In genomic region chr8:66430639-66431038, GRCm38 (mm10) we compare ENCODE assay signal across 28 mouse cellular contexts. TPM values are rescaled to one million over a fixed set of nuclear protein-coding genes. Genes with fewer than 3 reads are reported as not detected.
DNase-seq lines count a peak whose midpoint lies in the region; ATAC-seq lines count a peak whose summit lies in the region.
"Had no signal": no experiment of that assay in that cellular context is flagged by ENCODE, and none has a peak within 500 bp of the region (broad histone marks: within the 10 kb centered on the region; RNA-seq: fewer than 3 reads in every experiment).

No protein-coding gene starts in this region.

- peak; percentile 86 for ATAC-seq in common myeloid progenitor, adult 5-6 weeks (replicated peaks; ENCODE audit: low read depth, poor library complexity, severe bottlenecking)
- ATAC-seq in hematopoietic stem cell, adult 5-6 weeks (replicated peaks in 1 of 2; ENCODE audit: insufficient read depth in 1 of 2, low FRiP score in 2 of 2, low TSS enrichment in 1 of 2, low read depth in 1 of 2, poor library complexity in 2 of 2, severe bottlenecking in 2 of 2): peak; percentile 84 to 93
- peak; percentile 85 for ATAC-seq in megakaryocyte progenitor cell, adult 5-6 weeks (replicated peaks; ENCODE audit: poor library complexity)
- ATAC-seq in heart, embryonic 12.5 days (ENCODE audit: insufficient number of reproducible peaks, low FRiP score): no peak
- ATAC-seq: activated CD4-positive, CD25-positive, alpha-beta regulatory T cell, adult 4 months; CD4-positive, CD25-positive, alpha-beta regulatory T cell, adult 4 months; forebrain, embryonic 15.5 days; forebrain, postnatal 0 days; Patski had no signal

- H3K4me2 ChIP-seq in heart, embryonic 12.5 days: no peak overlapping the region
- H3K4me2 ChIP-seq: embryonic facial prominence, embryonic 13.5 days; embryonic facial prominence, embryonic 15.5 days; forebrain, embryonic 12.5 days; forebrain, embryonic 15.5 days had no signal

- H3K9ac ChIP-seq in heart, embryonic 12.5 days: no peak overlapping the region
- H3K9ac ChIP-seq: embryonic facial prominence, embryonic 13.5 days; embryonic facial prominence, embryonic 15.5 days; forebrain, embryonic 12.5 days; forebrain, embryonic 15.5 days; forebrain, postnatal 0 days had no signal

- no peaks in the 10 kb centered on the region; the same call in 1 of the 2 replicates for H3K4me1 ChIP-seq in heart, embryonic 12.5 days (replicated peaks)
- H3K4me1 ChIP-seq: embryonic facial prominence, embryonic 13.5 days; embryonic facial prominence, embryonic 15.5 days; forebrain, embryonic 10.5 days; forebrain, embryonic 12.5 days; forebrain, embryonic 15.5 days had no signal

- H3K9me3 ChIP-seq in heart, embryonic 12.5 days (replicated peaks): no peaks in the 10 kb centered on the region
- H3K9me3 ChIP-seq: embryonic facial prominence, embryonic 13.5 days; embryonic facial prominence, embryonic 15.5 days; forebrain, embryonic 10.5 days; forebrain, embryonic 12.5 days; forebrain, embryonic 15.5 days; G1E had no signal

- no peaks in the 10 kb centered on the region for H3K27me3 ChIP-seq in heart, embryonic 12.5 days (replicated peaks)
- H3K27me3 ChIP-seq: CH12.LX; embryonic facial prominence, embryonic 13.5 days; embryonic facial prominence, embryonic 15.5 days; forebrain, embryonic 12.5 days; forebrain, embryonic 15.5 days had no signal

- WGBS in heart, embryonic 12.5 days: 36% methylated on average over 2 of the region's 2 CpGs

- no peak overlapping the region for H3K4me3 ChIP-seq in heart, embryonic 12.5 days
- H3K4me3 ChIP-seq: embryonic facial prominence, embryonic 13.5 days; embryonic facial prominence, embryonic 15.5 days; erythroblast, embryonic 14.5 days; forebrain, embryonic 10.5 days; forebrain, embryonic 12.5 days; forebrain, embryonic 15.5 days had no signal

- no peaks in the 10 kb centered on the region for H3K36me3 ChIP-seq in heart, embryonic 12.5 days
- H3K36me3 ChIP-seq: embryonic facial prominence, embryonic 13.5 days; embryonic facial prominence, embryonic 15.5 days; forebrain, embryonic 10.5 days; forebrain, embryonic 12.5 days; forebrain, embryonic 15.5 days; G1E had no signal

- H3K27ac ChIP-seq in heart, embryonic 12.5 days (ENCODE audit: poor library complexity, severe bottlenecking): no peak overlapping the region
- H3K27ac ChIP-seq: embryonic facial prominence, embryonic 13.5 days; embryonic facial prominence, embryonic 15.5 days; forebrain, embryonic 10.5 days; forebrain, embryonic 12.5 days; forebrain, embryonic 15.5 days had no signal

- DNase-seq in retina, postnatal 1 day: no peak
- DNase-seq in urinary bladder, postnatal 10 days (ENCODE audit: low spot score): no peak
- DNase-seq: adrenal gland, adult 8-10 months; adrenal gland, postnatal 14 days; adrenal gland, postnatal 36 days; B cell, adult 2 months; cerebellum, adult 11-12 months; cerebellum, adult 2 months; cerebellum, adult 9-10 months; cerebellum, postnatal 10 days; cerebellum, postnatal 25 days; embryo, embryonic 11 days; forebrain, postnatal 0 days had no signal

RNA-seq across cellular contexts. Expression of gene Tma16, which starts 55.7 kb away (rescaled TPM):
- 44.7 and 57.1 TPM in 2 replicates for total RNA-seq in common myeloid progenitor, adult 5-6 weeks (2017)
- total RNA-seq in hematopoietic stem cell, adult 5-6 weeks (2017): 45.2 and 50.4 TPM in 2 replicates
- total RNA-seq in megakaryocyte progenitor cell, adult 5-6 weeks (2015): 41.0 and 42.5 TPM in 2 replicates
- 54.5 and 63.1 TPM in 2 replicates for total RNA-seq in megakaryocyte progenitor cell, adult 5-6 weeks (2017)
- 7.8 and 8.1 TPM in 2 replicates for polyA plus RNA-seq in heart, embryonic 12.5 days (2016; fragmentation: Nextera tagmentation; extraction: Ambion mirVana)
